Mouse (Mus musculus) liver, embryonic 13.5 days (tissue): Measurements from ENCODE around the gene Gm21962. TPM values are rescaled to one million over a fixed set of nuclear protein-coding genes. Genes with fewer than 3 reads are reported as not detected.

ENCODE experiments used
- microRNA-seq: library from miRNA; unstranded; fragments of <30 nt; microRNA quantifications from one replicate; pipeline ENCODE4, GENCODE M21; 2016
- polyA plus RNA-seq: library from polyadenylated mRNA; unstranded; fragments of >200 nt; fragmentation: Nextera tagmentation; extraction: Ambion mirVana; gene quantifications from 2 replicates; pipeline ENCODE4 v1.2.1, GENCODE M21; 2015

The Gm21962 gene
- polyA plus RNA-seq, 1 experiment from 2014 or later, result not detected

Small RNA genes lying within 50 kb of the gene (microRNA-seq; reads per million reads assigned to microRNA genes)
- gene Gm22468, result not detected

Other genes with a start within 250 kb of the Gm21962 start
- 0.37 and 0.58 TPM in 2 replicates for gene Ddit4l, start 49.9 kb upstream of the Gm21962 start, polyA plus RNA-seq
- gene H2afz, start 193.0 kb downstream of the Gm21962 start, polyA plus RNA-seq, result 1,513 and 1,730 TPM in 2 replicates
- 5.7 and 6.0 TPM in 2 replicates for gene Dnajb14, start 196.2 kb downstream of the Gm21962 start, polyA plus RNA-seq
- gene Lamtor3, start 247.0 kb downstream of the Gm21962 start, polyA plus RNA-seq, result 65.6 and 78.3 TPM in 2 replicates